Mouse (Mus musculus): ENCODE data around the gene Napsa. TPM values are rescaled to one million over a fixed set of nuclear protein-coding genes. Genes with fewer than 3 reads are reported as not detected.

Gene Napsa
- polyA plus RNA-seq, 1 experiment: 256 TPM

DNA sequence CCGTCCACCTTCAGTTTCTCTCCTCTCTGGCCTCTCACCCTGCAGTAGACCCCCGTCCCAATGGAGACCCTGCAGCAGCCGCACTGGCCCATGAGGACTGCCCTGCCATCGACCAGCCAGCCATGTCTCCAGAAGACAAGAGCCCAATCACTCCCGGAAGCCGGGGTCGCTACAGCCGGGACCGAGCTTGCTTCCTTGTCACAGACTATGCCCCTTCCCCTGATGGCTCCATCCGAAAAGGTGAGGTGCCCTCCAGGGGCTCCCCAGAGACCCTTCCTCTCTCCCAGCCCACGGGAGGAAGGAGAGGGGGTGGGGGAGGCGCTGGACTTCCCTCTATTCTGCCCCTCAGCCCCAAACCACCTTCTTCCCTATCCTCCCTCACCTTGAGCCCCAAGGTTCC, 26.2 kb downstream of the Napsa start:
- H3K27me3 ChIP-seq (ENCODE audit: control insufficient read depth, insufficient read depth, low read length): peaks cover 17% of the 10 kb centered on the region
- no peak overlapping the region for H3K27ac ChIP-seq (ENCODE audit: insufficient read depth, low read length)
- no peaks in the 10 kb centered on the region for H3K4me1 ChIP-seq (ENCODE audit: control insufficient read depth, insufficient read depth, insufficient read length)
- TF ChIP-seq CTCF (IDR thresholded peaks at IDR 0.05; ENCODE audit: extremely low read depth, insufficient read depth, insufficient read length, insufficient replicate concordance): no peak
- DNase-seq (ENCODE audit: low read depth in 1 of 2, low spot score in 2 of 2): no peak
- H3K36me3 ChIP-seq (ENCODE audit: control insufficient read depth, insufficient read depth, low read length): no peaks in the 10 kb centered on the region
- 69% methylated on average over 12 of the region's 12 CpGs for WGBS
- H3K4me3 ChIP-seq (ENCODE audit: extremely low read depth, insufficient read depth, insufficient read length): no peak overlapping the region

DNA sequence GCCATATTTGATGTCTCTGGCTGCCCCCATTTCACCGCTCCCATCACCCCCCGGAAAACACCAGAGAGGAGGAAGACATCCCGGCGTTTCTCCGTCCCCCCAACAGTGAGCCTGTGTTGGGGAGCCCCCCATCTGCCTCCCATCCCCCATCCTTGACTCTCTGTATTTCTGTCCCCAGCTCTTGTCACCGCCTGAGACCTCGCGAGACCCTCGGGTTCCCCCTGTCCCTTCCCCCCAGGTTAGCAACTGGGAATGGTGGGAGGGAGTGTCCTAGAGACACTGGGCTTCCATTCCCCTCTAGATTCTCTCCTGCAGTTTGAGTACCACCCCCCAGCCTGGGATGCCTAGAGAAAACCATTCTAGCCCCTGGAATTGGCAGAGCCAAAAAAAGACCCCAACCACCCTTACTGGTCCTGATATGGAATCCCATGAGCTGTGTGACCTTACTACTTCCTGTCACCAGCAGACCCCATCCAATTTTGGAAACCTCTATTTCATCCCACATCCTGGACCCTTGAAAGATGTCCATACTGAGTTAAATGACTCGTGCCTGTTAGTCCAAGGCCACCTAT, 28.6 kb downstream of the Napsa start:
- Histone ChIP-seq H3K27ac (ENCODE audit: insufficient read depth, low read length) (no peak overlapping the region), H3K4me3 (ENCODE audit: extremely low read depth, insufficient read depth, insufficient read length) (no peak overlapping the region), H3K4me1 (ENCODE audit: control insufficient read depth, insufficient read depth, insufficient read length) (0 out of 2 replicates have a peak, but pooled peaks cover 2% of the 10 kb centered on the region), H3K27me3 (ENCODE audit: control insufficient read depth, insufficient read depth, low read length) (peaks cover 29% of the 10 kb centered on the region), H3K36me3 (ENCODE audit: control insufficient read depth, insufficient read depth, low read length) (no peaks in the 10 kb centered on the region)
- TF ChIP-seq POLR2A (IDR thresholded peaks at IDR 0.05; ENCODE audit: low read depth, low read length) (no peak), CTCF (IDR thresholded peaks at IDR 0.05; ENCODE audit: extremely low read depth, insufficient read depth, insufficient read length, insufficient replicate concordance) (no peak)
- 73% methylated on average over 10 of the region's 10 CpGs for WGBS
- no peak for DNase-seq (ENCODE audit: low read depth in 1 of 2, low spot score in 2 of 2)

DNA sequence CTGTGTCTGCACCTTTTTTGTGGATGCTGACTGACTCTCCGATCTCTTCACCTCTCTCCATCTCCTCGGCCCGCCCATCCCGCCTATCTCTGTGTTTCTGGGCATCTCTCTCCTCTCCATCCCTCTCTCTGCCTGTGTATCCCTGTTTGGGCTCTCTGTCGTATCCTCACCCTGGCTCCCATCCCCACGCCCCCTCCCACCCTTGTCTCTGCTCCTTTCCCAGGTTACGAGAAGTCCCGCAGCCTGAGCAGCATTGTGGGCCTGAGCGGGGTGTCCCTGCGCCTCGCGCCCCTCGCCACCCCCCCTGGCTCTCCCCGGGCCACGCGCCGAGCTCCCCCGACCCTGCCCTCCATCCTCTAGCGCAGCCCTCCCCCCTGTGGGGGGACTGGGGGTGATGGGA, 29.5 kb downstream of the Napsa start:
- 0 out of 2 replicates have a peak, but pooled peaks cover 2% of the 10 kb centered on the region for H3K4me1 ChIP-seq (ENCODE audit: control insufficient read depth, insufficient read depth, insufficient read length)
- no peak for DNase-seq (ENCODE audit: low read depth in 1 of 2, low spot score in 2 of 2)
- no peaks in the 10 kb centered on the region for H3K36me3 ChIP-seq (ENCODE audit: control insufficient read depth, insufficient read depth, low read length)
- TF ChIP-seq POLR2A (IDR thresholded peaks at IDR 0.05; ENCODE audit: low read depth, low read length) (no peak), CTCF (IDR thresholded peaks at IDR 0.05; ENCODE audit: extremely low read depth, insufficient read depth, insufficient read length, insufficient replicate concordance) (no peak)
- H3K4me3 ChIP-seq (ENCODE audit: extremely low read depth, insufficient read depth, insufficient read length): no peak overlapping the region
- peaks cover 31% of the 10 kb centered on the region for H3K27me3 ChIP-seq (ENCODE audit: control insufficient read depth, insufficient read depth, low read length)
- H3K27ac ChIP-seq (ENCODE audit: insufficient read depth, low read length): no peak overlapping the region
- 18% methylated on average over 19 of the region's 19 CpGs for WGBS

DNA sequence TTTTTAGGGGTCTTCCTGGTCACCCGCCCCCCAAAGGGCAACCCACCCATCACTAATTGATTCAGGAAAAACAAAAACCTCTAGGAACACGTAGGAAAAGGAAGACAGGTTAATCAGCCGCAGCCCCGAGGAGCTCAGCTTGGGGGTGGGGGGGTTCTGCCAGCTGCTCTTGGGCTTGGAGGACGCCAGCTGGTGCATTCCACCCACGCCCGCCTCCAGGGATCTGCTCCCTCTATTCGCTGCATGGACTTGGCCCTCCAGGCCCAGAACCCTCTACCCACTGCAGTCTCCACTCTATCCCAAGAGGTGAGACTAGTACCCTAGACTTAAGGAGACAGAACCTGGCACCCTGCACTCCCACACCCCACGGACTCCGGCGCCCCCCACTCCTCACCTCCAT, 30.3 kb downstream of the Napsa start:
- Histone ChIP-seq H3K27me3 (ENCODE audit: control insufficient read depth, insufficient read depth, low read length) (peaks cover 31% of the 10 kb centered on the region), H3K36me3 (ENCODE audit: control insufficient read depth, insufficient read depth, low read length) (no peaks in the 10 kb centered on the region), H3K27ac (ENCODE audit: insufficient read depth, low read length) (no peak overlapping the region), H3K4me1 (ENCODE audit: control insufficient read depth, insufficient read depth, insufficient read length) (0 out of 2 replicates have a peak, but pooled peaks cover 2% of the 10 kb centered on the region), H3K4me3 (ENCODE audit: extremely low read depth, insufficient read depth, insufficient read length) (no peak overlapping the region)
- no peak for DNase-seq (ENCODE audit: low read depth in 1 of 2, low spot score in 2 of 2)
- WGBS: 17% methylated on average over 11 of the region's 11 CpGs
- TF ChIP-seq POLR2A (IDR thresholded peaks at IDR 0.05; ENCODE audit: low read depth, low read length): no peak
- no peak for TF ChIP-seq CTCF (IDR thresholded peaks at IDR 0.05; ENCODE audit: extremely low read depth, insufficient read depth, insufficient read length, insufficient replicate concordance)

DNA sequence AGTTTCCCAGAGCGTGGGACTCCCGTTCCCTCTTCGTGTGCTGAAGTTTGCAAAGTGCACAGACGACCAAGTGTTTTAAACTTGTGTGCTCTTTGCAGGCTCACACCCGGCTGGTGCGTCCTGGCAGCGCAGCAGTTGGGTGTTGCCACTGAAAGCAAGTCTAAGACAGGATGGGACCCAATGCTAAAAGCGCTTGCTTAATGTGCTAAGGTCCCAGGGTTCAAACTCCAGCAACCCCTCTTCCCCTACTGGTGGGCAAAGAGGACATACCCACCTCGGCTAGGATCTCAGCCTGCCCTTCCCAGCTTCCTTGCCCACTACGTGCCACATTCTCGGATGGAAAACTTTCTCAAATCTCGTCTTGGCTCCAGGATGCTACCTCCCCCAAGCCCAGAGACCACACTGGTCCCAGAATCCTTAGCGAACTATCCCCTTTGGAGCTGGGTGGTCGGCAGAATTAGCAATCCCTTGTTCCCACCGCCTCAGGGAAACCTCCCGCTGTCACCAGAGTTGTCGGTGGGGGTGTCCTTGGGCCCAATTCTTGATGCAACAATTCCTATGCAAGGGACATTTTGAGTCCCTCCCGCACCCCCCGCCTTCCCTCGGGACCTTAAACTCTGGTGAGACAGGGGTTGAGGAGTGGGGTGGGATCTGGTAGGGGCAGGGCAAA, 31.1 kb downstream of the Napsa start:
- TF ChIP-seq CTCF (IDR thresholded peaks at IDR 0.05; ENCODE audit: extremely low read depth, insufficient read depth, insufficient read length, insufficient replicate concordance): no peak
- TF ChIP-seq POLR2A (IDR thresholded peaks at IDR 0.05; ENCODE audit: low read depth, low read length): no peak
- Histone ChIP-seq H3K36me3 (ENCODE audit: control insufficient read depth, insufficient read depth, low read length) (no peaks in the 10 kb centered on the region), H3K4me3 (ENCODE audit: extremely low read depth, insufficient read depth, insufficient read length) (no peak overlapping the region), H3K27me3 (ENCODE audit: control insufficient read depth, insufficient read depth, low read length) (peaks cover 31% of the 10 kb centered on the region), H3K27ac (ENCODE audit: insufficient read depth, low read length) (no peak overlapping the region), H3K4me1 (ENCODE audit: control insufficient read depth, insufficient read depth, insufficient read length) (0 out of 2 replicates have a peak, but pooled peaks cover 2% of the 10 kb centered on the region)
- WGBS: 4% methylated on average over 20 of the region's 20 CpGs
- DNase-seq (ENCODE audit: low read depth in 1 of 2, low spot score in 2 of 2): no peak

DNA sequence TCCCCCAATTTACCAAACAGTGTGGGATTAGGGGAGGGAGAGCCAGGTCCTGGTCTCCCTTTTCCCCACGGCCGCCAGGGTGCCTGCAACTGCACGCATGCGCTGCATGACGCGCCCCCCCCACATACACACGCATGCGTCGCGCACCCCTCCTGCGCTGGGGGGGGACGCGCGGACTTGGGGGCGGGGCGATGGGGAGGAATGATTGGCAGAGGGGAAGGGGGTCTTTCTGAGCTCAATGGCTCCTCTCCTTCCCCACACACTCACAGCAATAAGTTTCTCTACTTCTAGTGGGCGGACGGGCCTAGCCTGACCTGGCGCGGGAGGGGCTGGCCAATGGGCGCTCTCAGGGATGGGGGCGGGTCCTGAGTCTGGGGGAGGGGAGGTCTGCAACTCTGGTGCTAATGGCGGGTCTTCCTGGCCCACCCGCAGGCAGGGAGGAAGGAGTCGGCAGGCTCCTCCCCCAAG, 32.0 kb downstream of the Napsa start:
- TF ChIP-seq POLR2A (IDR thresholded peaks at IDR 0.05; ENCODE audit: low read depth, low read length): no peak
- no peak for TF ChIP-seq CTCF (IDR thresholded peaks at IDR 0.05; ENCODE audit: extremely low read depth, insufficient read depth, insufficient read length, insufficient replicate concordance)
- WGBS: 6% methylated on average over 25 of the region's 25 CpGs
- 0 out of 2 replicates have a peak, but pooled peaks cover 2% of the 10 kb centered on the region for H3K4me1 ChIP-seq (ENCODE audit: control insufficient read depth, insufficient read depth, insufficient read length)
- no peak for DNase-seq (ENCODE audit: low read depth in 1 of 2, low spot score in 2 of 2)
- peaks cover 31% of the 10 kb centered on the region for H3K27me3 ChIP-seq (ENCODE audit: control insufficient read depth, insufficient read depth, low read length)
- H3K36me3 ChIP-seq (ENCODE audit: control insufficient read depth, insufficient read depth, low read length): no peaks in the 10 kb centered on the region
- no peak overlapping the region for H3K27ac ChIP-seq (ENCODE audit: insufficient read depth, low read length)
- no peak overlapping the region; the same call in 1 of the 2 replicates for H3K4me3 ChIP-seq (ENCODE audit: extremely low read depth, insufficient read depth, insufficient read length)

DNA sequence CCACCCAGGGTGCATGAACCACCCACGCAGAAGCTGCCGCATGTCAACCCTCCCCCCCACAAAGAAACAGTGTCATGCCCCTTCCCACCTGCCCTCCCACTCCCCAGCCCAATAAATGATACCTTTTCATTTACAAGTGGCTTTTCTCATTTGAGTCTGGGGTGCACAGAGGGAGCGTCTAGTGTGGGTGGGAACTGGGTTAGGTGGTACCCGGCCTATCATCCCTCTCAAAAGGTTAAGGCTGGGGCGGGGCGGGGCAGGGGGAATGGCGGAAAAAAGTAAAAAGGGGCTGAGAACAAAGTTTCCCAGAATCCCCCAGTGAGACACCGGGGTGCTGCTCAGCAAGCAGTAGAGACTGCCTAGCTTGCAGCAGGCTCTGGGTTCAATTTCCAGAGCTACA, 32.4 kb downstream of the Napsa start:
- DNase-seq (ENCODE audit: low read depth in 1 of 2, low spot score in 2 of 2): no peak
- TF ChIP-seq POLR2A (IDR thresholded peaks at IDR 0.05; ENCODE audit: low read depth, low read length) (no peak), CTCF (IDR thresholded peaks at IDR 0.05; ENCODE audit: extremely low read depth, insufficient read depth, insufficient read length, insufficient replicate concordance) (no peak)
- Histone ChIP-seq H3K4me3 (ENCODE audit: extremely low read depth, insufficient read depth, insufficient read length) (no peak overlapping the region), H3K27ac (ENCODE audit: insufficient read depth, low read length) (no peak overlapping the region), H3K36me3 (ENCODE audit: control insufficient read depth, insufficient read depth, low read length) (no peaks in the 10 kb centered on the region), H3K27me3 (ENCODE audit: control insufficient read depth, insufficient read depth, low read length) (peaks cover 31% of the 10 kb centered on the region), H3K4me1 (ENCODE audit: control insufficient read depth, insufficient read depth, insufficient read length) (0 out of 2 replicates have a peak, but pooled peaks cover 2% of the 10 kb centered on the region)
- 7% methylated on average over 8 of the region's 8 CpGs for WGBS
